Mouse (Mus musculus) liver, postnatal 0 days (tissue): ENCODE measurements at regions not wholly inside any gene's neighbourhood (a gene's known extent, or its start where the extent isn't known, plus 50 kb on each side); places are given as distances from the start of the nearest gene placed in this dataset.

Experiments
- CTCF ChIP-seq: sonication (generic); IDR thresholded peaks from 2 replicates; pipeline ENCODE4 v1.5.1; 2016; ENCODE audit warnings: antibody characterized with exemption, low read depth
- EP300 ChIP-seq: IDR thresholded peaks from 2 replicates; pipeline ENCODE4 v1.6.1; 2016; ENCODE audit warnings: antibody characterized with exemption, low read depth, mild to moderate bottlenecking

DNA sequence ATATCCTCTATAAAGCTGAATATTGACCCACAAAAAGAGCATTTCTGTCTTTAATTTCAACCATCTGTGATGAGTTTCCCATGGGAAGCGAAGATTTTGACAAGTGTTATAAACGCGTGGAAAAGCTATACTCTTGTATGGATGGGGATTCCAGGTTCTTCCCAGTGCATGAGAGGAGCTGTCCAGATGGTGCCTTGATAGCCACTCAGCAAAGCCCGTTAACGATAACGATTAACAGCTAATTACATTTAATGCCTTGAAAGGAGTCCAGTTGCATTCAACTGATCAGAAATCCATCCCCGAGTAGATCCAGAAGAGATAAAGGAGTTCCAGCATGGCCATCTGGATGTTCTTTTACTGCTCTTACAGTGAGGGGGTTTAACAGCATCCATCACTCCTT lies 100.8 kb upstream of the Grin3a start:
- no peak for TF ChIP-seq CTCF
- no peak for TF ChIP-seq EP300
